Mouse (Mus musculus) MEL (cell line): ENCODE results near the gene Abt1.

ENCODE experiments used
- CTCF ChIP-seq, 3 experiments: IDR thresholded peaks in 2 of 3; conservative IDR thresholded peaks in 1 of 3; 2 replicates each; pipeline ENCODE4 v1.5.1; 2011 to 2012; ENCODE audit warnings: low read length in 3 of 3, low read depth in 2 of 3, mild to moderate bottlenecking in 2 of 3, improper control_type of control experiment in 1 of 3, inconsistent platforms in 1 of 3, mixed read lengths in 1 of 3, moderate library complexity in 1 of 3; ENCODE audit not compliant: control insufficient read depth in 1 of 3, insufficient read depth in 1 of 3, poor library complexity in 1 of 3, severe bottlenecking in 1 of 3
- E2F4 ChIP-seq: IDR thresholded peaks from 2 replicates; pipeline ENCODE4 v1.6.1; 2011; ENCODE audit warnings: low read depth, low read length, improper control_type of control experiment, borderline replicate concordance
- EP300 ChIP-seq, 2 experiments: IDR thresholded peaks; 2 replicates each; pipeline ENCODE4 v1.6.1; 2011; ENCODE audit warnings: improper control_type of control experiment in 2 of 2, low read length in 2 of 2, low read depth in 1 of 2, mild to moderate bottlenecking in 1 of 2
- ETS1 ChIP-seq: IDR thresholded peaks from 2 replicates; pipeline ENCODE4 v1.6.1; 2012; ENCODE audit warnings: low read depth, mild to moderate bottlenecking, inconsistent platforms, low read length, improper control_type of control experiment, moderate library complexity
- MAFK ChIP-seq: IDR thresholded peaks from 2 replicates; pipeline ENCODE4 v1.6.1; 2011; ENCODE audit warnings: low read depth, mild to moderate bottlenecking, low read length, improper control_type of control experiment, borderline replicate concordance
- MAZ ChIP-seq: IDR thresholded peaks from 2 replicates; pipeline ENCODE4 v1.6.1; 2012; ENCODE audit warnings: low read depth, mild to moderate bottlenecking, inconsistent platforms, low read length, improper control_type of control experiment
- MYB ChIP-seq: IDR thresholded peaks from 2 replicates; pipeline ENCODE4 v1.6.1; 2011; ENCODE audit warnings: mild to moderate bottlenecking, low read depth, low read length, improper control_type of control experiment
- POLR2A ChIP-seq, 2 experiments: IDR thresholded peaks; 2 replicates each; pipeline ENCODE4 v1.6.1; 2011 to 2012; ENCODE audit warnings: low read length in 2 of 2, mild to moderate bottlenecking in 2 of 2, control low read depth in 1 of 2, improper control_type of control experiment in 1 of 2, low read depth in 1 of 2, moderate library complexity in 1 of 2; ENCODE audit not compliant: control insufficient read depth in 1 of 2, insufficient read depth in 1 of 2, poor library complexity in 1 of 2
- POLR2AphosphoS5 ChIP-seq: IDR thresholded peaks from 2 replicates; pipeline ENCODE4 v1.6.1; 2012; ENCODE audit warnings: low read depth, borderline replicate concordance, mild to moderate bottlenecking, inconsistent platforms, low read length, moderate library complexity, mixed read lengths
- RAD21 ChIP-seq: IDR thresholded peaks from 2 replicates; pipeline ENCODE4 v1.6.1; 2011; ENCODE audit warnings: mild to moderate bottlenecking, low read depth, low read length, improper control_type of control experiment
- TCF12 ChIP-seq: IDR thresholded peaks from 2 replicates; pipeline ENCODE4 v1.6.1; 2014; ENCODE audit warnings: low read depth, mild to moderate bottlenecking, inconsistent platforms, low read length, improper control_type of control experiment, moderate library complexity
- ZKSCAN1 ChIP-seq: IDR thresholded peaks from 2 replicates; pipeline ENCODE4 v1.6.1; 2012; ENCODE audit warnings: low read depth, mild to moderate bottlenecking, inconsistent platforms, low read length, improper control_type of control experiment, moderate library complexity
- ZNF384 ChIP-seq: IDR thresholded peaks from 2 replicates; pipeline ENCODE4 v1.6.1; 2012; ENCODE audit warnings: low read depth, mild to moderate bottlenecking, inconsistent platforms, low read length, improper control_type of control experiment

GRCm38 (mm10) chr13:23453362-23453862, 29.7 kb upstream of the Abt1 start:
- TF ChIP-seq POLR2A (IDR thresholded peaks at IDR 0.05; ENCODE audit: control insufficient read depth in 1 of 2, insufficient read depth in 1 of 2, low read depth in 1 of 2, low read length in 2 of 2, poor library complexity in 1 of 2) = 0 out of 4 replicates have a peak, but pooled peaks of 1 of the 2 experiments have one; percentile 32
- no peak for TF ChIP-seq MAFK
- TF ChIP-seq E2F4 = no peak
- TF ChIP-seq TCF12 = no peak
- no peak for TF ChIP-seq ZNF384
- no peak for TF ChIP-seq CTCF (IDR thresholded peaks at IDR 0.05 in 2 of 3, conservative IDR thresholded peaks at IDR 0.05 in 1 of 3; ENCODE audit: control insufficient read depth in 1 of 3, insufficient read depth in 1 of 3, low read depth in 2 of 3, low read length in 3 of 3, poor library complexity in 1 of 3, severe bottlenecking in 1 of 3)
- TF ChIP-seq EP300 (IDR thresholded peaks at IDR 0.05; ENCODE audit: low read depth in 1 of 2, low read length in 2 of 2) = no peak
- TF ChIP-seq ZKSCAN1 = no peak
- TF ChIP-seq MAZ = no peak
- TF ChIP-seq ETS1 = no peak
- TF ChIP-seq RAD21 = no peak
- no peak for TF ChIP-seq MYB
- no peak for TF ChIP-seq POLR2AphosphoS5
